ENCODE assay signal across 21 mouse cellular contexts in genomic region chr19:47347021-47347643, GRCm38 (mm10).
"Had no signal": no experiment of that assay in that cellular context is flagged by ENCODE, and none has a peak within 500 bp of the region (broad histone marks: within the 10 kb centered on the region; RNA-seq: fewer than 3 reads in every experiment).

No protein-coding gene starts in this region.

- H3K9ac ChIP-seq: liver, embryonic 13.5 days; neural tube, embryonic 12.5 days; neural tube, embryonic 15.5 days; stomach, embryonic 15.5 days had no signal

- DNase-seq: kidney, adult 2 months; kidney, postnatal 25 days; layer of hippocampus, adult 9-11 months; liver; liver, embryonic 13.5 days; lung, adult 2 months; lung, postnatal 14 days; lung, postnatal 4 days; midbrain, embryonic 14.5 days; right cerebral cortex, adult 18-20 months; right cerebral cortex, postnatal 14 days; spleen, adult 18-20 months; thymus, adult 2 months; thymus, postnatal 14 days; thymus, postnatal 4 days had no signal

- H3K4me3 ChIP-seq: layer of hippocampus, adult 2 months; liver, embryonic 13.5 days; neural tube, embryonic 12.5 days; neural tube, embryonic 15.5 days; stomach, embryonic 15.5 days had no signal

- H3K4me2 ChIP-seq: liver, embryonic 13.5 days; midbrain, embryonic 11.5 days; neural tube, embryonic 12.5 days; neural tube, embryonic 15.5 days; stomach, embryonic 15.5 days had no signal

- H3K9me3 ChIP-seq: liver, embryonic 13.5 days; neural tube, embryonic 12.5 days; neural tube, embryonic 15.5 days; stomach, embryonic 15.5 days had no signal

- H3K36me3 ChIP-seq: liver, embryonic 13.5 days; neural tube, embryonic 12.5 days; neural tube, embryonic 15.5 days; stomach, embryonic 15.5 days had no signal

- H3K27ac ChIP-seq: kidney, postnatal 0 days; layer of hippocampus, adult 2 months; liver, embryonic 13.5 days; neural tube, embryonic 12.5 days; neural tube, embryonic 15.5 days; stomach, embryonic 15.5 days had no signal
